Mouse (Mus musculus) cerebellum, adult 2 months (tissue): Measurements from ENCODE around the gene Kcnj12. TPM values are rescaled to one million over a fixed set of nuclear protein-coding genes. Genes with fewer than 3 reads are reported as not detected.

Experiments
- DNase-seq, 2 experiments: peaks; one replicate each; pipeline ENCODE4 v3.0.0; 2021
- H3K27ac ChIP-seq: fragments of 200-500 bp; 2 replicates; pipeline ENCODE4 v1.5.1; 2012; ENCODE audit warnings: low read length, control low read depth, inconsistent platforms; ENCODE audit not compliant: insufficient read depth
- H3K27me3 ChIP-seq: fragments of 200-500 bp; 2 replicates; pipeline ENCODE4 v1.6.1; 2012; ENCODE audit warnings: inconsistent platforms, mild to moderate bottlenecking, low read length, moderate library complexity; ENCODE audit not compliant: control insufficient read depth, insufficient read depth
- H3K4me1 ChIP-seq: fragments of 200-500 bp; 2 replicates; pipeline ENCODE4 v1.6.1; 2011; ENCODE audit warnings: low read length; ENCODE audit not compliant: control insufficient read depth, insufficient read depth
- H3K4me3 ChIP-seq: fragments of 200-500 bp; replicated peaks from 2 replicates; pipeline ENCODE3; 2011; ENCODE audit warnings: mild to moderate bottlenecking, low read depth, low read length, control low read depth; ENCODE audit not compliant: insufficient read depth
- CTCF ChIP-seq: fragments of 200-500 bp; IDR thresholded peaks from 2 replicates; pipeline ENCODE4 v1.5.1; 2011; ENCODE audit warnings: low read depth, mild to moderate bottlenecking, control low read depth, low read length, moderate library complexity, borderline replicate concordance; ENCODE audit not compliant: insufficient read depth
- POLR2A ChIP-seq: fragments of 200-500 bp; IDR thresholded peaks from 2 replicates; pipeline ENCODE4 v1.6.1; 2011; ENCODE audit warnings: low read length, control low read depth, borderline replicate concordance; ENCODE audit not compliant: insufficient read depth
- WGBS: fragments of 180-500 bp; shearing (Covaris S2); methylation state at CpG from one replicate; pipeline ENCODE4 v1.1.7; 2018; 5-methylcytosine and 5-hydroxymethylcytosine counted together
- polyA plus RNA-seq: library from polyadenylated mRNA; depleted of rRNA; stranded (reverse); fragments of >200 nt; gene quantifications from 2 replicates; pipeline ENCODE4 v1.2.3, GENCODE M21; 2012

Kcnj12 gene
- polyA plus RNA-seq, 1 experiment, result 80.1 TPM

GRCm38 (mm10) chr11:61025594-61025993 is 3.2 kb downstream of the Kcnj12 start:
- Histone ChIP-seq H3K4me3 (peak overlapping the region; percentile 63), H3K4me1 (peaks cover 44% of the 10 kb centered on the region), H3K27me3 (no peaks in the 10 kb centered on the region), H3K27ac (peak overlapping the region; percentile 90)
- 18% methylated on average over 7 of the region's 7 CpGs for WGBS
- TF ChIP-seq POLR2A, result no peak
- TF ChIP-seq CTCF, result no peak
- peak; percentile 55 to 70 for DNase-seq

GRCm38 (mm10) chr11:61026381-61026780 is 4.0 kb downstream of the Kcnj12 start:
- 30% methylated on average over 6 of the region's 6 CpGs for WGBS

GRCm38 (mm10) chr11:61027160-61027559 is 4.8 kb downstream of the Kcnj12 start:
- Histone ChIP-seq H3K27ac (peak overlapping the region; percentile 90), H3K27me3 (no peaks in the 10 kb centered on the region), H3K4me1 (peaks cover 55% of the 10 kb centered on the region), H3K4me3 (peak overlapping the region; percentile 21)
- WGBS, result 19% methylated on average over 4 of the region's 4 CpGs
- TF ChIP-seq POLR2A (no peak), CTCF (no peak)
- peak; percentile 42 to 58 for DNase-seq

More at GRCm38 (mm10) chr11:61026381-61026780, 4.0 kb downstream of the Kcnj12 start:
- TF ChIP-seq CTCF, result no peak
- TF ChIP-seq POLR2A, result no peak
- peak in 1 of 2 experiments; percentile 51 for DNase-seq
- H3K27me3 ChIP-seq, result no peaks in the 10 kb centered on the region
- H3K4me1 ChIP-seq, result peaks cover 50% of the 10 kb centered on the region
- peak overlapping the region; percentile 90 for H3K27ac ChIP-seq
- peak overlapping the region; percentile 24 for H3K4me3 ChIP-seq

- WGBS, result 20% methylated on average over 11 of the region's 11 CpGs
- TF ChIP-seq POLR2A (no peak), CTCF (no peak)
- DNase-seq, result peak; percentile 59 to 63
- Histone ChIP-seq H3K4me3 (no peak overlapping the region), H3K27ac (peak overlapping the region; percentile 90), H3K27me3 (no peaks in the 10 kb centered on the region), H3K4me1 (peaks cover 66% of the 10 kb centered on the region)
These were observed 6.0 kb downstream of the Kcnj12 start for GRCm38 (mm10) chr11:61028211-61028950.

GRCm38 (mm10) chr11:61029116-61029740 is 6.9 kb downstream of the Kcnj12 start:
- Histone ChIP-seq H3K4me1 (peaks cover 66% of the 10 kb centered on the region), H3K27ac (peak overlapping the region; percentile 90), H3K27me3 (no peaks in the 10 kb centered on the region), H3K4me3 (peak overlapping the region; percentile 6)
- peak; percentile 62 to 78 for DNase-seq
- TF ChIP-seq POLR2A (no peak), CTCF (no peak)
- 2% methylated on average over 4 of the region's 4 CpGs for WGBS

GRCm38 (mm10) chr11:61029864-61030595 is 7.7 kb downstream of the Kcnj12 start:
- DNase-seq, result peak; percentile 97 to 99
- WGBS, result 16% methylated on average over 7 of the region's 7 CpGs
- H3K27me3 ChIP-seq, result no peaks in the 10 kb centered on the region
- no peak for TF ChIP-seq POLR2A
- peak; percentile 18; the same call in 1 of the 2 replicates for TF ChIP-seq CTCF
- H3K4me3 ChIP-seq, result peak overlapping the region; percentile 27
- peaks cover 66% of the 10 kb centered on the region for H3K4me1 ChIP-seq
- H3K27ac ChIP-seq, result peak overlapping the region; percentile 93

GRCm38 (mm10) chr11:61031137-61031536 is 8.8 kb downstream of the Kcnj12 start:
- Histone ChIP-seq H3K27me3 (no peaks in the 10 kb centered on the region), H3K27ac (peak overlapping the region; percentile 87), H3K4me1 (peaks cover 61% of the 10 kb centered on the region), H3K4me3 (no peak overlapping the region)
- WGBS, result 45% methylated on average over 7 of the region's 7 CpGs
- peak; percentile 49 to 53 for DNase-seq
- TF ChIP-seq CTCF (no peak), POLR2A (no peak)
